Mouse (Mus musculus): Measurements from ENCODE around the gene Rbm47. TPM values are rescaled to one million over a fixed set of nuclear protein-coding genes. Genes with fewer than 3 reads are reported as not detected.

Gene Rbm47
- polyA plus RNA-seq, 1 experiment from 2014 or later: 2.0 TPM

DNA sequence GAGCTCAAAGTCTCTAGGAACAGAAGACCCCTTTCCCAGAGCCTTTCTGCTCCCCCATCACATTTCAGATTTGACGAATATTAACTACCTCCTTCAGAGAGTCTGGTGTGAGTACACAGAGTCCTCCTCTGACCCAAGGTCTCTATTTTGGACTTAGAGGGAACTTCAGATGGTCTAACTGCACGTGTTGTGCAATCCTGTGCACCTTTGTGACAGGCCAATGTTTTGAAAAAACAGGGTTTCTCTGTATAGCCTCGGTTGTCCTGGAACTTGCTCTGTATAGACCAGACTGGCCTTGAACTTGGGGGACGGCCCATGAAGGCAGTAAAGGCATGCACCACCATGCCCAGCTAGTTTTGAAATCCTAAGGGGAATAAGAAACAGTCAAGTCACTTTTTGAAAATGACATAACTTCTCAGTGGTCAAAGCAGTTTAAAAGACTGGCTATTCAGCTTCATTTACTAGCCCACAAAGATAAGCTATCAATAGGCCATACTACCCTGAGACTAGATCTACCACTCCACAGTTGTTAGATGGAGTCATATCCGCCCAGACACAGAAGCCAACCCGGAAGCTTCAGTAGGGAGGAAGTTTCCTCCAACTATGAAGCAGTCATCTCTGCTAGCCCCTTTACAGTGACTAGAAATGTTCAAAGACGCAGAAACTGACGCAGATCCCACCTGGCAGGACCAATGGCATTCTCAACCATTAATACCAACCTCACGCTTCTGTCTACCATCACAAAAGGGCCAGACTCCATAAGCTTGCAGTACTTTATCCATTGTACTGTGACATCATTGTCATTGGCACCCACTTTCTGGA, 93.3 kb downstream of the Rbm47 start:
- 88% methylated on average over 9 of the region's 9 CpGs for WGBS
- Histone ChIP-seq H3K4me3 (replicated peaks; ENCODE audit: low read length) (no peak overlapping the region), H3K4me1 (replicated peaks; ENCODE audit: control insufficient read depth, insufficient read depth, low read length) (no peaks in the 10 kb centered on the region), H3K4me2 (ENCODE audit: low read length) (no peak overlapping the region), H3K9me3 (ENCODE audit: control insufficient read depth, low read length) (no peaks in the 10 kb centered on the region), H3K27ac (ENCODE audit: low read length) (no peak overlapping the region), H3K36me3 (ENCODE audit: control insufficient read depth, insufficient read depth) (no peaks in the 10 kb centered on the region), H3K27me3 (replicated peaks; ENCODE audit: control insufficient read depth, insufficient read depth, low read length) (no peaks in the 10 kb centered on the region), H3K9ac (replicated peaks; ENCODE audit: low read depth, low read length) (no peak overlapping the region)
- ATAC-seq: no peak

DNA sequence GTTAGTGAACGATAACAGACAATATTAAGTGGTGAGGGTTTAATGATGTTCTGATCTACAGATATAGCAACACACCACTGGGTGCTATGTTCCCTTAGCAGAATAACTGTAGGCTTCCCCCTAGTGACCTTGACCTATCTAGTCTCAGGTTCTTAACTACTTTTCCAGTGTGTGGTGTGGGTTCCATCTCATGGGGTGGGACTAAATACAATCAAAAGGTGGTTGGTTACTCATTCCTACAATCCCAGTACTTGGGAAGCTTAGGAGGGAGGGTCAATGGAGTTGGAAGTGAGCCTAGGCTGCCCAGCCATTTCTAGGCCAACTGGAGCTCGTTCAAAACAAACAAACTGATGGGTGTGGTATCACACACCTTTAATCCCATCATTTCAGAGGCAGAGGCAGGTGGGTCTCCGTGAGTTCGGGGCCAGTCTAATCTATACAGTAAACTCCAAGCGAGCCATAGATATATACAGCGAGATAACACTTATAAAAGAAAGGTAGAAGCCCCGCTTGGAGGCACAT, 94.4 kb downstream of the Rbm47 start:
- Histone ChIP-seq H3K4me1 (replicated peaks; ENCODE audit: control insufficient read depth, insufficient read depth, low read length) (no peaks in the 10 kb centered on the region), H3K4me2 (ENCODE audit: low read length) (no peak overlapping the region), H3K27me3 (replicated peaks; ENCODE audit: control insufficient read depth, insufficient read depth, low read length) (no peaks in the 10 kb centered on the region), H3K9ac (replicated peaks; ENCODE audit: low read depth, low read length) (no peak overlapping the region), H3K9me3 (ENCODE audit: control insufficient read depth, low read length) (no peaks in the 10 kb centered on the region), H3K27ac (ENCODE audit: low read length) (no peak overlapping the region), H3K36me3 (ENCODE audit: control insufficient read depth, insufficient read depth) (no peaks in the 10 kb centered on the region), H3K4me3 (replicated peaks; ENCODE audit: low read length) (no peak overlapping the region)
- ATAC-seq: no peak
- WGBS: 88% methylated on average over 7 of the region's 7 CpGs

DNA sequence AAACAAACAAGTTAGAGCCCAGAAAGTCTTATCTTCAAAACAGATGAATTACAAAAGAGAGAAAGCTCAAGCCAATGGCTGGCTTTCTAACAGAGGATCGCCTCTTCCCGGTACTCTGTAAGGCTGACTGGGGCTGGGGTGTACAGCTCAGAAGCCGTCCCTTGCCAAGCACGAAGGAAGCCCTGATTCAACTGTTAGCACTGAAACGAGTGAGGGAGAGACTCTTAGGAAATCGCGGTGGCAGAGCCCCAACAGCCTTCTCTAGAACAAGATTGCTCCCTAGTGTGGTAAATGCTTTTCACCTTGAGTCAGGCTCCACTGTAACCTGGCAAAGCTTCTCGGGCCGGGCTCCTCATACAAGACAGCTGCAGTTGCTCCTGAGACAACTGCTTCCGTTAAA, 95.5 kb downstream of the Rbm47 start:
- Histone ChIP-seq H3K36me3 (ENCODE audit: control insufficient read depth, insufficient read depth) (no peaks in the 10 kb centered on the region), H3K4me3 (replicated peaks; ENCODE audit: low read length) (no peak overlapping the region), H3K27me3 (replicated peaks; ENCODE audit: control insufficient read depth, insufficient read depth, low read length) (no peaks in the 10 kb centered on the region), H3K4me2 (ENCODE audit: low read length) (no peak overlapping the region), H3K9me3 (ENCODE audit: control insufficient read depth, low read length) (no peaks in the 10 kb centered on the region), H3K9ac (replicated peaks; ENCODE audit: low read depth, low read length) (no peak overlapping the region), H3K27ac (ENCODE audit: low read length) (no peak overlapping the region), H3K4me1 (replicated peaks; ENCODE audit: control insufficient read depth, insufficient read depth, low read length) (no peaks in the 10 kb centered on the region)
- no peak for ATAC-seq
- 41% methylated on average over 10 of the region's 10 CpGs for WGBS

DNA sequence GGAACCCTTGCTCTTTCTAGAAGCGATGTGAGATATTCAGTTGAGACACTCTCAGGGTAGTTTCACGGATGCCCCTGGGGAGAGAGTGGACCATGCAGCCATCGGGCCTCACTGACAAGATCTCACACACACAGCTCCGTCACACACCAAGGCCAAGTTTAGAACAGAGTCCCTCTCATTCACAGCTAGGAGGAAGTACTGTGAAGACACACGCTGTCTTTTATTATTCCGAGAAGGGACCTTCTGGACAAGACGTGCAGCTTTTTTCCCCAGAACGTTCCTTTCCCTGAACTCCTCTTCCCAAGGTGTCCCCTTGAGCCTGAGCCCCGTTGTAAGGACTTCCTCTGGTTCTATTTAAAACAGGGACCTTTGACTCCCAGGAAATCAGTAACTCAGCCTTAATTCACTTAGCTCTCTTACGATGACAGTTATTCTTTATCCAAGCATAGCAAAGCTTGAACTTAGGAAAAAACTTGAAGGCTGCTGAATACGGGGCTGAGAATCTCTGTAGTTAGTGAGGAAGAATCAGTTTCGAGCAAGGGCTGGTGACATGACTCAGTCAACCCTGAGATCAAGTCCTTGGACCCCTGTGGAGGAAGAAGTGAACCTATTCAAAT, 96.1 kb downstream of the Rbm47 start:
- ATAC-seq: no peak
- no peak overlapping the region for H3K4me3 ChIP-seq (replicated peaks; ENCODE audit: low read length)

DNA sequence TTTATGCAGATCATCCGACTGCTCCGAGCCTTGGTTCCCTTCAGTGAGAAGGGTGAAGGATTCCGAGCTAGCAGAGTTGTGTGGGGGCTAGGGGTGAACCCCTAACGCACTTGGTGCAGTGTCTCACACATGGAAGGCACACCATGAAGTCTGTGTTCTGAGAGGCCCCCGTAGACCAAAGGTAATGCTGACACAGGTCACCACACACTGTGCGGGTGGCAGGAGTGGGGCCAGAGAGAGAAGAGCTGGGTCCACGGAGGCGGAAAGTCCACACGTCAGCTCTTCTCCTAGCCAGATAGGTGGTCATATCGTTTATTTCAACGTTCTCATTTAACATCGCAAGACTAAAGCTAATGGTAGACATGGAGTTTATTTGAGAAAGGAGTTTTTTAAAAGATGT, 97.0 kb downstream of the Rbm47 start:
- no peaks in the 10 kb centered on the region for H3K36me3 ChIP-seq (ENCODE audit: control insufficient read depth, insufficient read depth)
- H3K9me3 ChIP-seq (ENCODE audit: control insufficient read depth, low read length): no peaks in the 10 kb centered on the region
- no peak overlapping the region for H3K4me2 ChIP-seq (ENCODE audit: low read length)
- no peak overlapping the region for H3K9ac ChIP-seq (replicated peaks; ENCODE audit: low read depth, low read length)
- H3K27me3 ChIP-seq (replicated peaks; ENCODE audit: control insufficient read depth, insufficient read depth, low read length): no peaks in the 10 kb centered on the region
- no peaks in the 10 kb centered on the region for H3K4me1 ChIP-seq (replicated peaks; ENCODE audit: control insufficient read depth, insufficient read depth, low read length)
- H3K4me3 ChIP-seq (replicated peaks; ENCODE audit: low read length): no peak overlapping the region
- ATAC-seq: no peak
- WGBS: 94% methylated on average over 12 of the region's 12 CpGs
- H3K27ac ChIP-seq (ENCODE audit: low read length): no peak overlapping the region

More for the DNA sequence above, 96.1 kb downstream of the Rbm47 start:
- Histone ChIP-seq H3K27ac (ENCODE audit: low read length) (no peak overlapping the region), H3K9me3 (ENCODE audit: control insufficient read depth, low read length) (no peaks in the 10 kb centered on the region), H3K9ac (replicated peaks; ENCODE audit: low read depth, low read length) (no peak overlapping the region), H3K36me3 (ENCODE audit: control insufficient read depth, insufficient read depth) (no peaks in the 10 kb centered on the region), H3K27me3 (replicated peaks; ENCODE audit: control insufficient read depth, insufficient read depth, low read length) (no peaks in the 10 kb centered on the region), H3K4me1 (replicated peaks; ENCODE audit: control insufficient read depth, insufficient read depth, low read length) (no peaks in the 10 kb centered on the region), H3K4me2 (ENCODE audit: low read length) (no peak overlapping the region)
- 81% methylated on average over 12 of the region's 12 CpGs for WGBS

DNA sequence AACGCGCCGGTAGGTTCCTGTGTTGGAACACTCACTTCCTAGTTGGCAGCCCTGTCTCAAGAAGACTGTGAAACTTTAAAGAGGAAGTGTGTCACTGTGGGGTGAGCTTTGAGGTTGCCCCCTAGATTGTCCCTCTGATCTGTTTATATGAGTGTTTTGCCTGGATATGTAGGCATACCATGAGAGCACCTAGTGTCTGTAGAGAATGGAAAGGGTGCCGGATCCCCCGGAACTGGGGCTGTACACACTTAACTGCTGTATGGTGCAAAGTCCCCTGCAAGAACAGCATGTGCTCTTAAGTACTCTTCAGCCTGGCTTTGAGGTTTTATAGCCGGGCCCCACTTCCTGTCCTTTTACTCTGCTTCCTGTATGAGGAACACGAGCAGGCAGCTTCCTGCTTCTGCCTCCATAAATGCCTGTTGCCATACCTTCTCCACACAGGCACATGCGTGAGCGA, 97.9 kb downstream of the Rbm47 start:
- no peak for ATAC-seq
- H3K9ac ChIP-seq (replicated peaks; ENCODE audit: low read depth, low read length): no peak overlapping the region
- no peaks in the 10 kb centered on the region for H3K36me3 ChIP-seq (ENCODE audit: control insufficient read depth, insufficient read depth)
- no peaks in the 10 kb centered on the region for H3K9me3 ChIP-seq (ENCODE audit: control insufficient read depth, low read length)
- H3K4me2 ChIP-seq (ENCODE audit: low read length): no peak overlapping the region
- H3K4me3 ChIP-seq (replicated peaks; ENCODE audit: low read length): no peak overlapping the region
- no peak overlapping the region for H3K27ac ChIP-seq (ENCODE audit: low read length)
- 90% methylated on average over 9 of the region's 9 CpGs for WGBS
- peaks cover 2% of the 10 kb centered on the region; the same call in 1 of the 2 replicates for H3K4me1 ChIP-seq (replicated peaks; ENCODE audit: control insufficient read depth, insufficient read depth, low read length)
- H3K27me3 ChIP-seq (replicated peaks; ENCODE audit: control insufficient read depth, insufficient read depth, low read length): no peaks in the 10 kb centered on the region

DNA sequence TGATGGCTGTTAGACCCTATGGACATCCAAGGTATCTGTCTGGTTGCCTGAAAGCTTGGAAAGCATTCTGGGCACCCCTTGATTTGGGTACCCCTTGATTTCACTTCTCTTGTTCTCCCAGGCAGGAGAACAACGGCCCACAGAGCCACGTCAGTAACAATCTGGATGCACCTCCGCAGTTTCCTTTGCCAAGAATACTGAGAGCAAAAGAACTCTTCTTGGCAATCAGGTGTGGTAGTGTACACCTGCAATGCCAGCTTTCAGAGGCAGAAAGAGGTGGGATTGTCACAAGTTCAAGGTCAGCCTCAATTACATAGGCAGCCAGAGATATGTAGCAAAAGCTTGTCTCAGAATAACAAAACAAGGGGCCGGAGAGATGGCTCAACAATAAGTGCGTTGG, 98.7 kb downstream of the Rbm47 start:
- Histone ChIP-seq H3K36me3 (ENCODE audit: control insufficient read depth, insufficient read depth) (no peaks in the 10 kb centered on the region), H3K4me2 (ENCODE audit: low read length) (no peak overlapping the region), H3K9ac (replicated peaks; ENCODE audit: low read depth, low read length) (no peak overlapping the region), H3K27me3 (replicated peaks; ENCODE audit: control insufficient read depth, insufficient read depth, low read length) (no peaks in the 10 kb centered on the region), H3K27ac (ENCODE audit: low read length) (no peak overlapping the region), H3K4me1 (replicated peaks; ENCODE audit: control insufficient read depth, insufficient read depth, low read length) (peaks cover 8% of the 10 kb centered on the region), H3K9me3 (ENCODE audit: control insufficient read depth, low read length) (no peaks in the 10 kb centered on the region), H3K4me3 (replicated peaks; ENCODE audit: low read length) (no peak overlapping the region)
- ATAC-seq: no peak
- WGBS: 86% methylated on average over 5 of the region's 5 CpGs

DNA sequence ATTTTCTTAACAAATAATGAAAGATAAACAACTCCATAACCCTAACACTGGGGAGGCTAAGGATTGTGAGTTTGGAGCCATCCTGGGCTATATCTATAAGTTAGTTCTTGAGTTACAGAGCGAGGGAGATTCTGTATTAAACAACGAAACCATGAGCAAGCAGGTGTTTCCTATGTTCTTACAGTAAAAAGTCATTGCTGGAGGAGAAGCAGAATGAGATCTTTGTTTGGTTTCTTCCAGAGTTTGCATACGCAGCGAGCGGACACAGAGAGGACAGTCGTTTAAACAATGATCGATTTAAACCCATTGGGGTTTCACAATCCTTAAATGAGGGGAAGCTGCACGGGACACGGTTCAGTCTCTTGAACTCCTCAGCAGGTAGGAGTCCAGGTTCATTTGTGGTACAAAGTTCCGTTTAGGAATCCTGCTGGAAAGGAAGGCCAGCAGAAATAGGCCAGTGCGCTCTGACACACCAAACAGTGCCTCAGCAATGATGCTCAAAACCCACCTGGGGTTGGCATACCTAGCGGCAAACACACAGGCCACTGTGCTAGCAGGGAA, 99.2 kb downstream of the Rbm47 start:
- WGBS: 84% methylated on average over 12 of the region's 12 CpGs
- H3K27ac ChIP-seq (ENCODE audit: low read length): no peak overlapping the region

DNA sequence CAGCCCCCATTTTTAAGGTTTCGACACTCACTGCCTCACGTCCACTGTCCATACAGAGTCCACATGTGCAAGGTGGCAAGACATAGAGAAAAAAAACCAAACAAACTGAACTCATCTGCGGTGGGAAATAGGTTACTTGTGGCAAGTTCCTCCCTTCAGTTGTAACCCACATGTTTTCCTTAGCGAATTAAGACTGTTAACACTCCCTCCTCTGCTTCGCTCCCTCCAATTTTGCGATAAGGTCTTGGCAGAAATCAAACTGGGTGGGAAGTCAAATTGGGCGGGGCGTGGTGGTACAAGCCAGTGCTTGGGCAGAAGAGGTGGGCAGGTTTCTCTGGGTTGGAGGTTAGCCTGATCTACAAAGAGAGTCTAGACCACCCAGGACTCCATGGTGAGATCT, 101.2 kb downstream of the Rbm47 start:
- Histone ChIP-seq H3K9ac (replicated peaks; ENCODE audit: low read depth, low read length) (no peak overlapping the region), H3K4me3 (replicated peaks; ENCODE audit: low read length) (no peak overlapping the region), H3K27me3 (replicated peaks; ENCODE audit: control insufficient read depth, insufficient read depth, low read length) (no peaks in the 10 kb centered on the region), H3K4me1 (replicated peaks; ENCODE audit: control insufficient read depth, insufficient read depth, low read length) (peaks cover 8% of the 10 kb centered on the region), H3K36me3 (ENCODE audit: control insufficient read depth, insufficient read depth) (no peaks in the 10 kb centered on the region), H3K4me2 (ENCODE audit: low read length) (no peak overlapping the region), H3K27ac (ENCODE audit: low read length) (no peak overlapping the region), H3K9me3 (ENCODE audit: control insufficient read depth, low read length) (no peaks in the 10 kb centered on the region)
- WGBS: 97% methylated on average over 8 of the region's 8 CpGs
- no peak for ATAC-seq

More for the DNA sequence above, 99.2 kb downstream of the Rbm47 start:
- Histone ChIP-seq H3K36me3 (ENCODE audit: control insufficient read depth, insufficient read depth) (no peaks in the 10 kb centered on the region), H3K9me3 (ENCODE audit: control insufficient read depth, low read length) (no peaks in the 10 kb centered on the region), H3K9ac (replicated peaks; ENCODE audit: low read depth, low read length) (no peak overlapping the region), H3K4me3 (replicated peaks; ENCODE audit: low read length) (no peak overlapping the region), H3K27me3 (replicated peaks; ENCODE audit: control insufficient read depth, insufficient read depth, low read length) (no peaks in the 10 kb centered on the region), H3K4me1 (replicated peaks; ENCODE audit: control insufficient read depth, insufficient read depth, low read length) (peaks cover 8% of the 10 kb centered on the region), H3K4me2 (ENCODE audit: low read length) (no peak overlapping the region)
- ATAC-seq: no peak

Measured in forebrain, embryonic 16.5 days (tissue).